Mouse (Mus musculus): ENCODE measurements around the gene Nucks1.
A peak's percentile ranks its signal among the peaks of the same experiment; 100 is the strongest.

Gene Nucks1

DNA sequence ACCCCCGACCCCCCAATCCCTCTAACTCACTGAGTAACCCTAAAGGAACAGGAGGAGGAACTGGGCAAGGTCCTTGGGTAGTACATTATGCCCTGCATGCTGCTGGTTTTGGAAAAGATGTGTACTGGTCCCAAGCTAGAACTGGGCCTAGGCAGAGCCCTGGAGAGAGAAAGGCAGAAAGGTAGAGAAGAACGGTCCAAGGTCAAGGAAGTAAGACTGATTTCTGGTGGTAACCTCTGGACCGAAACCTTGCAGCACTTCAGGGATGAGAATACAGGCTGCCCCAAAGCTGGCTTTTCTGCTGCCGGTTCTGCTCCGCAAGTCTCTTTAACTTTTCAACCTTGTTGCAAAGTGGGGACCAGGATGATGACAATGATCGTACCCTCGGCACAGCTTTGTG is 54.2 kb downstream of the Nucks1 start:
- no peak for DNase-seq (ENCODE audit: low read depth, low spot score)

DNA sequence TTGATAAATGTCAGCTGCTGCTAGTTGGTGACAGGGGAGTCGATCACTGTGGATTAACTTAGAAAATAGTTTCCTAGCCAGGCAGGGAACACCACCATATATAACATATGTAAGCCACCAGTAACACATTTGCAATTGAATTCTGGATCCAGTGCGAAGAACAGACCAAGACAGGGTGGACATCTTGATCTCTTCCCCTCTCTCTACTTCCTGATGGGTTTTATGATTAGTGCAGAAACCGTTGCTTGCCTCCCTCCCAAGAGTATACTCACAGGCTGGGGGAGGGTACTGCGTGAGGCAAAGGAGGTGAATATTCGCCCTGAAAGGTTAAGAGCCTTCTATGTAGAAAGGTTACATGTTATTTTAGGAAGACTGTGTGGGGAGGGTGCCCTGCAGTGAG is 55.5 kb downstream of the Nucks1 start:
- no peak for DNase-seq (ENCODE audit: low read depth, low spot score)

DNA sequence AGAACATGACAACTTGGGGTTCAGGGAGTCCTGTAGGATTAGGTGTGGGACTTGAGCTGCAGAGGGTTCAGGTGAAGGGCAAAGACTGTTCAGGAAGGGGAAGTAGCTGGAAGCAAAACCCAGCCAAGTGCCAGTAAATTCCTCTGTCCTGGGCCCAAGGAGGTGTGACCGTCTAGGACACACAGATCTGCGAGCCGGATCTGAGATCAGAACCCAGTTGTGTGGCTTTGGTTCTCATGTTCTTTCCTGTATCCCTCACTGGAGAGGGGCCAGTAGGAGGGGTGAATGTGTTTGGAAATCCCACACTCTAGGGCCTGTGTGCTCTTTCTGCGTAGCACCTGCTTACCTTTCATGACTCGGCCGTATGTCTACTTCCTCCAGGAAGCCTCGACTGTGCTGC is 57.0 kb downstream of the Nucks1 start:
- no peak for DNase-seq (ENCODE audit: low read depth, low spot score)

GRCm38 (mm10) chr1:131968556-131968955 is 58.2 kb downstream of the Nucks1 start:
- no peak for DNase-seq (ENCODE audit: low read depth, low spot score)

DNA sequence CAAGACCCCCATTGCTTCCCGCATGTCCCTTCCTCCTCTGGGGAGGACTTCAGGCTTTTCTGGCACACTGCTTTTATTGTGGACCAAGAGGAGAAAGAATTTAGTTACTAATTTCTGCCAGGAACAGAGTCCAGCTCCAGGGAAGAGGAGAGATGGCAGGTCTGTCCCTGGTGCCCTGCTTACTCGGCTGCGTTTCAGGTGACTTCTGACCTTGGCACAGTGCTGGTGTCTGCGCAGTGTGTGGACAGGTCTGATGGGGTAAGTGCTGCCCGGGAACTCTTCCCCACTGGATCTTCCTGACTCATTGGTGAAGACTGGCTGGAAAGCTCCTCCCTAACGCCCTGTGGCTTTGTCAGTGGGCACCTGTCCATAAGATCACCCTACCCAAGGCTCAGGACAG is 58.6 kb downstream of the Nucks1 start:
- DNase-seq (ENCODE audit: low read depth, low spot score) = no peak

GRCm38 (mm10) chr1:131969825-131970224 is 59.5 kb downstream of the Nucks1 start:
- DNase-seq (ENCODE audit: low read depth, low spot score) = no peak

DNA sequence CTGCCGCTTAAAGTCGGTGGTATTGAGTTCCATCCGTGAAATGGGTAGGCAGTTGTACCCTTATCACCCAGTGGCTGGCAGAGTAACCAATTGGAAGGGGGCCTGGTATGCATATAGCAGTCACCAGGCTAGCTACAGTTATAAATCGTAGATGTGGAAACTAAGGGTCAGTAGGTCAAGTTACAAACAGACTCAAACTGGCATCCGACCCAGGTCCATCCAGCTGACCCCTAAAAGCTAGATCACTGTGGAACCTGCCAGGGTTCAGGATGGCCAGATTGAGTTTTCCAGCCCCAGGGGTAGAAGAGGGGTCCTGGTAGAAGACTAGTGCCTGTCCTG is 60.0 kb downstream of the Nucks1 start:
- DNase-seq (ENCODE audit: low read depth, low spot score) = no peak

GRCm38 (mm10) chr1:131970661-131971520 is 60.6 kb downstream of the Nucks1 start:
- DNase-seq (ENCODE audit: low read depth, low spot score) = no peak

DNA sequence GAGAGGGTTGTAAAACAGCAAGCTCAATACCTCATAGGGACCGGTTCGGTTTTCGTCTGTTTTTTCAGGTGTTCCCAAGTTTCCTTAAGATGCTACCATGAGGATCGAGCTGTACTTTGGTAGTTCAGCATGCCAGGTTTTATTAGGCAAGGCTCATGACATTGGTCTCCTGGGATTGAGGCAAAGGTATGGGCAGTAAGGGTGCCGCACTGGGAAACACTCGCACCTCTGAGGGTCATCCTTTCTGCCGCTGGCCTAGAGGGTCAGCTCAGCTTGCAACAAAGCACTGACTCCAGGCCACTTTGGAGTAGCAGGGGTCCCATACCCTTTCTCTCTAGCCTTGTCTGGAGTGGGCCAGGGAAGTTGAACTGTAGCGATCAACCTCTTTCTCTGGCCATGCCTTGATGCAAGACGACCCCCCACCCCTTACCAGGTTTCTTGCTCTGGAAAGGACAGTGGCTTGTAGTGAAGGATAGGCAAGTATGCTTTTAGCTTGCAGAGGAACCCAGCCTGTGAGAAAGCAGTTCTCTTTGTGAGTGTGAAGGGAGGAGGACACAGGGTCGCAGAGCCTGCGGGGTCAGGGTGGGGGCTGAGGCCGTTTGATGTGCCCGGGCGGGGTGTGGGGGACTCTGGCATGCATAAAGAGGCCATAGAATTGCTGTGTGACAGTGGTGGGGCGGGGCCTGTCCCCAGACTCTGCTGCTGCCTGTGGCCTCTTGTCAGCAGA is 61.6 kb downstream of the Nucks1 start:
- no peak for DNase-seq (ENCODE audit: low read depth, low spot score)

GRCm38 (mm10) chr1:131972498-131973334 is 62.4 kb downstream of the Nucks1 start:
- no peak for DNase-seq (ENCODE audit: low read depth, low spot score)

DNA sequence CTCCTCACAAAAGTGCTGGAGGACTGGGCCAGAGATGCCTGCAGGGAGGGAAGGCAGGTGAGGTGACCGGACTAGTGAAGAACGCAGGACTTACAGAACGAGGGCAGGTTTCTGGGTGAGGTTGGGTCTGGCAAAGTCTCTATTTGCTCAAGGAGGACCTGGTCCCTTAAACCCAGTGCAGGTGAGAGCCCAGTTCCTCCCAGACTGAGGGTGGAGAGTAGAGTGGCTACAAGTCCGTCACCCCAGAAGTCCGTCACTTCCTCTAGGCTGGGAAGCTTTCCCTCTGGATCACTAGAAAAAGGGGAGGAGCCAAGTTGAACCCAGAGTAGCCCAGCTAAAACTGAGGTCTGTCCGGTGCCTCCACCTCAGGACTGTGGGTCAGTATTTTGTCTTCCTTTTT is 63.7 kb downstream of the Nucks1 start:
- no peak for DNase-seq (ENCODE audit: low read depth, low spot score)

DNA sequence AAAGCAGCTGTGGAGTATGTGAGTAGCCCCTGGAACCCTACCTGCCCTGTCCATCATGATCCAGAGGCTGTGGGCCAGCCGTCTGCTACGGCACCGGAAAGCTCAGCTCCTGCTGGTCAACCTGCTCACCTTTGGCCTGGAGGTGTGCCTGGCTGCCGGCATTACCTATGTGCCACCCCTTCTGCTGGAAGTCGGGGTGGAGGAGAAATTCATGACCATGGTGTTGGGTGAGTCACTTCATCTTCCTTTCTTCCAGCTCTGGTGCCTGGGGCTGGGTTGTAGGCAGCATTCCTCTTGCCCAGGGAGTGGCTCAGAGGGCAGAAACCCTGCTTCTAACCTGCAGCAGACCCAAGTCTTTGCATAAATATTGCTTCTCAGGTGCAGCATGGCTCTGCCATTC is 66.6 kb downstream of the Nucks1 start:
- DNase-seq (ENCODE audit: low read depth, low spot score) = no peak

- DNase-seq (ENCODE audit: low read depth, low spot score) = no peak
These were observed 70.1 kb downstream of the Nucks1 start for GRCm38 (mm10) chr1:131980471-131980870.

DNA sequence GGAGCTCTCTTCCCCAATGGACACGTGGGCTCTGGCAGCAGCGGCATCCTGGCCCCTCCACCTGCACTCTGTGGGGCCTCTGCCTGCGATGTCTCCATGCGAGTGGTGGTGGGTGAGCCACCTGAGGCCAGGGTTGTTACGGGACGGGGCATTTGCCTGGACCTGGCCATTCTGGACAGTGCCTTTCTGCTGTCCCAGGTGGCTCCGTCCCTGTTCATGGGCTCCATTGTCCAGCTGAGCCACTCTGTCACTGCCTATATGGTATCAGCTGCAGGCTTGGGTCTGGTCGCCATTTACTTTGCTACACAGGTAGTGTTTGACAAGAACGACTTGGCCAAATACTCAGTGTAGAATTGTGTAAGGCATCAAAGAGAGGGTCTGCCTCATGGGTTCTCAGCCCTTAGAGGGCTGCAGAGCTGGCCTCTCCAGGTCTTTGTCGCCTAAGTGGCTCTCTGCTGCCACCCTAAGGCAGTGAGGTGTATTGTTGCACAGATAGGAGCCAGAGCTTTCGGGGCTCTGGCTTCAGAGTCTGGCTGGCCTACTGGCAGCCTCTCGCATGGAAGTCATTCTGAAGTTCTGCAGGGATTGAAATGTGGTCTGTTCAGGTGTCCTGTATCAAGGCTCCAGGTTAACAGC is 71.2 kb downstream of the Nucks1 start:
- peak; percentile 70 for DNase-seq (ENCODE audit: low read depth, low spot score)

- peak; percentile 61 for DNase-seq (ENCODE audit: low read depth, low spot score)
These were observed 72.6 kb downstream of the Nucks1 start for GRCm38 (mm10) chr1:131982907-131983306.

- no peak for DNase-seq (ENCODE audit: low read depth, low spot score)
These were observed 73.5 kb downstream of the Nucks1 start for GRCm38 (mm10) chr1:131983806-131984205.

All from retina, postnatal 7 days (tissue).